Mouse (Mus musculus): Measurements from ENCODE around the gene Gm42372.
"Not testable (repeated sequence)": the region's sequence is repeated elsewhere in the genome, so short reads cannot be mapped to it uniquely, and the experiment has no call there.

Gene Gm42372

DNA sequence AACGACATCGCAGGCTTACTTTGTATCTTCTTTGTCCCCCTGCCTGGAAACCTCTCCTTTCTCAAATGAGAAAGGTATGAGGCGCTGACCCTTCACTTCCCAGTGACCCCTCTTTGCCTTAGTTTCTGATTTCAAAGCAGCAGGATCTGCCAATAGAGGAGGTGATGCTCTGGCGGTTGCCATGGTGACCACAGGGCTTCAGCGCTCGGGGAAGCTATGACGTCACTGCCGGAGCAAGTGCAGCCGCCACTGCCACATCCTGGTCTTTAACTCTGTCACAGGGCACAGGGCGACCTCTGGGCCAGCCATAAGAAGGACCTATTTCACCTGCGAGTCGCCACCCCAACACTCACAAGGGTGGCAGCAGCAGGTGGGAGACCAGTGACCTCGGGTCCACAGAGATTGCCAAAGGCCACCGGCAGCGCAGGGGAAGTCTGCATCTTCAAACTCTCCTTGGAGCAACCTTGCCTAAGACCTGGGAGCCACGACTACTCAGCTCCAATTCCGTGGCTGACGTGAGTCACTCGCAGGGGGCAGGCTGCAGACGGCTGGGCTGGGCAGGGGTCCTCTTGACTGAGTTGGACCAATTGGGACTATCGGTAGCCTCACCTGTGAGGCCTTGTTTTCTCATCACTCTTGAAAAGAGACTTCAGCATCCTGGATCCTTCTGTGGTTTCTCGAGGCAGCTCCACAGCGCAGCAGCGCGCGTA lies at the start of gene Gm42372:
Gene Gm42372, plus strand, starts transcription at position 228 of the 710 bp plus-strand sequence.
- peak; percentile 72 for DNase-seq (ENCODE audit: extremely low spot score, low read depth, low spot score)

DNA sequence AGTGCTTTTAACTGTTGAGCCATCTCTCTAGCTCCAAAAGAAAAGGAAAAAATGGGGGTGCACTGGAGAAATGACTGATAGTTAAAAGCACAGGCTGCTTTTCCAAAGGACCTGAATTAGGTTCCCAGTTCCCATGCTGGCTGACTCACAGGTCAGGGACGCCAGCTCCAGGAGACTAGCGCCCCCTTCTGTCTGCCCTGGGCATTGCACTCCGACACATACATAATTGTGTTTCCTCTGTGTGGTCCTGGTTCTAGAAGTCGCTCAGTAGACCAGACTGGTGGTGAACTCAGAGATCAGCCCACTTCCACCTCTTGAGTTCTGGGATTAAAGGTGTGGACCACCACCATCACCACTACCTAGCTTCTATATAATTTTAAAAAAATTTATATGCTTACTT lies 45.6 kb upstream of the Gm42372 start:
- no peak for DNase-seq (ENCODE audit: extremely low spot score, low read depth, low spot score)

DNA sequence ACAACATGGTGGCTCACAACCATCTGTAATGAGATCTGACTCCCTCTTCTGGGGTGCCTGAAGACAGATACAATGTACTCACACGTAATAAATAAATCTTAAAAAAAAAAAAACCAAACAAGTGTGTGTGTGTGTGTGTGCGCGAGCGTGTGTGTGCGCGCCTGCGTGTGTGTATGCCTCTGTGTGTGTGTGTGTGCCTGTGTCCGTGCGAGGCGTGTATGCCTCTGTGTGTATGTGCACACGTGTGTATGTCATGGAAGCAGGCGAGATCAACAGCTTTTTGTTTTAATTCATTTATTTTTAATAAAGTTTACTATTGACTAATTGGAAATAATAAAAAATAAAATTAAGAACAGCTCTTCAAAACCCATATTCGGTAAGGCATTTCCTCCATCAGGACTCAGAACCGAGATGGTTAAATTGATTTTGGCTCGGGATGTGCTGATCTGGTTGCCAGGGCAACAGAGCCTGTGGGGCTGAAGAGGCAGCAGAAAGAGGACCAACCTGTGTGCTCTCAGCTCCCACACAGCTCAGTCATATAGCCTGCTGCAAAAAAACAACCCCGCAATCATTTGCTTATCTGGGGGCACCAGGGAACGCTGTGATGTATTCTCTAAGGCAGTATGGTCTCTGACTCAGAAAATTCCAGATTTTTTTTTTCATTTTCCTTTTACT lies 44.6 kb upstream of the Gm42372 start:
- DNase-seq (ENCODE audit: extremely low spot score, low read depth, low spot score), result no peak

DNA sequence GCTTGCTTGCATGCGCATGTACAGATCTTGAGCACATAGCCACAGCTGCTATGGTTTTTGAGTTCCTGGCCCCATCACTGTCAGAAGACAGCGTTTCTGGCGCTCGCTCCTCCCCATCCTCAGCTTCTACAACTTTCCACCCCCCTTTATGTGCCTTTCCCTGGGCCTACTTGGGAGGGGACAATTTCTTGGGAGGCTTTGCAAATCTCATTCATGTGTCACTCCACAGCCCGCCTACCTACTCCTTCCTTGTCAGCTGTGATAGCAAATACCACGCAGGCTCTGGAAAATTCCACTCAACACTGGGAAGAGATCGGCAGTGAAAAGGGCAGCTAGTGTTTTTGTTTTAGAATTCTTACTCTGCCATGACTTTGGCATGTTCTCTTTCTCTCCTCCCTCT lies 42.6 kb upstream of the Gm42372 start:
- DNase-seq (ENCODE audit: extremely low spot score, low read depth, low spot score), result no peak

DNA sequence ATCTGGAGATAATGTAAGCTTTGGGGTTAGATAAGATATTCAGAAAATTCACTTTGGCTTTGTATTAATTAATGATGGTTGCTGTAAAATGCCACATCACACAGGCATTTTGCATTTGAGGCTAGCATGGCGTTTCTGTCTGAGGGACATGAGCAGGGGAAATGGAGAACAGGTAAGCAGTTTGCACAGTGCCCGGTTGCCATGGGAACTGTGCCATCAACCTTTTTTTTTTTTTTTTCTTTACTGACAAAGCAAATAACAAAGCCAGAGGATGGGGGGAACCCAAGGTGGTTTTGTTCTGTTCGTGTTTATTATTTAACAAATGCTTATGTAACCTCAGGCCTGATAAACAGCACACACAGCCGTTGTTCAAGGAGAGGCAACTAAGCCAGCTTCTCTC lies 40.0 kb upstream of the Gm42372 start:
- DNase-seq (ENCODE audit: extremely low spot score, low read depth, low spot score), result no peak

DNA sequence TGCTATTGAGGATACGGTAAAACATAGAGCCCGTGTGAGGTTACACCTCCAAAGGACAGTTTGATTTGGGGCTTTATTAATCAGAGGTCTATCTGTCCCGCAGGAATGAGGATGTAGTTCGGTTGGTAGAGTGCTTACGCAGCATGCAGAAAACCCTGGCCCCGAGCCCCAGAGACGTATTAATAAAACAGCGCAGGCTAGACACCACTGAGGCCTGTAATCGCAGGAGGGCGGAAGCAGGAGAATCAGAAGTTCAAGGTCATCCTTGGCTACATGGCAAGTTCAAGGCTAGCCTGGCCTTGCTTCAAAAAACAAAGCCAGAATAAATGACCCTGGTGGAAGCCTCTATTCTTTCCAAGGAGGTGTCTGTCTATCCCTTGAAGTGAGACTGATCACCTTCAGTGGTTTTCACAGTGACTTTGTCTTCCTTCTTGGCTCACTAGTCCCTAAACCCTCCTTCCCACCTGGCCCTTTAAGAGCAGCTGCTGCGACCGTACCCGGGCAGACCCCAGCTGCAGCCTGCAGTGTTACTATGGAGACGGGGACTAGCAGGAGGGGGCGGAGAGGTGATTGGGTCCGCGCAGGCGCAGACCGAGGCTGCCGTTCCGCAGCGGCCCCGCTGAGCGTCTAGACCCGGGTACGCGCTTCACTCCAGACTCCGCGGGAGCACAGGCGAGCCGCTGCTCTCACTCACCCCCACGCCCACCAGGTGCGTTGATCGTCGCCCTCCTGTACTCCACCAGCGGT lies 38.7 kb upstream of the Gm42372 start, which contains the start of gene Pnmal2:
Gene Pnmal2, plus strand, starts transcription at position 622 of the 747 bp plus-strand sequence.
- DNase-seq (ENCODE audit: extremely low spot score, low read depth, low spot score), result peak; percentile 60

DNA sequence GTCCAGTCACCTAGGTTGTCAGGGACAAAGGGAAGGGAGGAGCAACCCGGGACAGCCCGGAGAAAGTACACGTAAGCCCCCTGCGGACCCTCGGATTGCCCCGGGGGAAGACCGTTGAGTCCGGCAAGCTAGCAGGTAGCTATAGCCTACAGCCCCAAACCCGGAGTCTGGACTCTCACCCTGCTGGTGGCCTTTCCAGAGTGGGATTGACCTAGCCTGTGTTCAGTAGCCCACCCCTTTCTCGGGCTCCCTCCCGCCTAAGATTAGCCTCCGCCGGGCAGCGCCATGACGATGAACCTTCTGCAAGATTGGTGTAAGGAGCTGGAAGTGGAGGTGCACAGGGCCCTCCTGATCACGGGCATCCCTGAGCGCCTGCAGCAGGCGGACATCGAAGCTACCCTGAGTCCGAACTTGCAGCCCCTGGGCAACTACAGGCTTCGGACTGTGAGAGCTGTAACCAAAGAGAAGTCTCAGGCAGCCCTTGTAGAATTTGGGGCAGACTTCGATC lies 38.0 kb upstream of the Gm42372 start:
- DNase-seq (ENCODE audit: extremely low spot score, low read depth, low spot score), result no peak

DNA sequence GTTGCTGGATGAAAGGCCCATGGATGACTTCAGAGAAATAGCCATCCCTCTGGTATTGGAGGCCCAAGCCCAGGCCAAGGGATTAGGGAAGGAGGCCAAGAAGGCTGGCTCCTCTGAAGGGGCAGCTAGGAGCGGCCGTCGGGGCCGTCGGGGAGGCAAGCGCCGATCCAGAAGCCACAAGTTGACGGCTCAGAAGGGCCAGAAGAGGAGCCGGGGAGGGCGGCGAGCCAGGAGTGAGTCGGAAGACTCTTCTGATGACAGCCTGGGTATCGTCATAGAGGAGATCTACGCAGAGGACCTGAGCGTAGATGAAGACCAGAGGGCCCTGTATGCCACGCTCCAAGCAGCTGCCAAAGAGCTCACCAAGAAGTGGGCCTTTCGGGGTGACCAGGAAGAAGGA lies 37.5 kb upstream of the Gm42372 start:
- no peak for DNase-seq (ENCODE audit: extremely low spot score, low read depth, low spot score)

DNA sequence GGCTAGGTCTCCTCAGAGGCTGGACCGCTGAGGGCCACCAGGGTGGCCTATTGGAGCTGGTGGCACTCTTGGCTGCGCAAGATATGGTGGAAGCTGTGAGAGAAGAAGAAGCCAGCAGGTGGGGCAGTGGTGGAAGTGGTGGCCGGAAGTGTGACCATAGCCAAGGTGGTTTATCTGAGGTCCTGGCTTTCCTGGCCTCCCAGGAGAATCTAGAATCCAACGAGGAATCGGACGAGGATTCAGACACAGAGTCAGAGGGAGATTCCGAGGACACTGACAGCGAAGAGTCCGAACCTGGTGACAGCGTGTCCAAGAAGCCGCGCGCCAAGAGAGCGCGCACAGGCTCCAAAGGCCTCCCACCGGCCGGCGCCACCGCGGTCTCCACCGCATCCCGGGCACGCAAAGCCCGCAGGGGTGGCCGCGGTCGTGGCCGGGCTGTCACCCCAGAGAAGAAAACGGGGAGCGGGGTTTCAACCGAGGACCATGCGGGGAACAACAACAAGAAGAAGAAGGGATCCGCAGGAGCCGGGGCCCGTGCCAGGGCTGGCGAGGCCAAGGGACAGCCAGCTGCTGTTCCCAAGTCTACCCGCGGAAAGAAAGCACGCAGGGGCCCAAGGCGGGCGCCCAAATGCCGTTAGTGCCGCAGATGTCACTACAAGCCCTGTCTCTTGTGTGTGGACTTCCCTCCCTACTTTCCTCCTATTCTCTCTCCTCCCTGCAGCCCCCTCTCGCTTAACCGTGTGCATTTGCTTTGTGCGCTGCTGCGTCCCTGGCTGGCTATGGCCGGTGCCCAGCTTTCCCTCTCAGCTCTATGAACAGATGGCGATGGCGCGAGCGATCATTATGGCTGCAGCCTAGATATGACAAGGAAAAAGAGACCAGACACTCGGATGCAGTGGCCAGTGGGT lies 36.2 kb upstream of the Gm42372 start:
- no peak for DNase-seq (ENCODE audit: extremely low spot score, low read depth, low spot score)

DNA sequence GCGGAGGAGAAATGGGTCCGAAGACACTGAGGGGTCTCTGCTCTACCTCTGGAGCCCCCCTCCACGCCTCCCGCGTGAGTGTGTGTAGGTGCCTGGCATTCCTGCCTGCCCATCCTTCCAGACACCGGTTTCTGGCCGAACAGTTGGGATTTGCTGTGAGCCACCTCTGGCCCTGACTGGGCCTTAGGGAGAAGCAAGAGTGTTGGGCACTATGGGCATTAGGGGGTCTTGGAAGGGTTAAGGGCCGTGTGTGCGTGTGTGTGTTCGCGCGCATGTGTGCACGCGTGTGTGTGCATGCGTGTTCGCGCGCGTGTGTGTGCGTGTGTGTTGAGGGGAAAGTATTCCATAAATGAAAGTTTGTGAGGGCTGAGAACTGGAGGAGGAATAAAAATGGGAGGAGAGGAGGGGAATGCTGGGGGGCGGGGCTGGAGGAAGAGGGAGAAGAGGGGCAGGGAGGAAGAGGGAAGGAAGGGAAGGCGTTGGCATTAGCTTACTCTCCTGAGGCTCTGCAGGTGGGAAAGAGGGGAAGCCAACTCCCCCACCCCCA lies 35.5 kb upstream of the Gm42372 start:
- DNase-seq (ENCODE audit: extremely low spot score, low read depth, low spot score), result no peak

DNA sequence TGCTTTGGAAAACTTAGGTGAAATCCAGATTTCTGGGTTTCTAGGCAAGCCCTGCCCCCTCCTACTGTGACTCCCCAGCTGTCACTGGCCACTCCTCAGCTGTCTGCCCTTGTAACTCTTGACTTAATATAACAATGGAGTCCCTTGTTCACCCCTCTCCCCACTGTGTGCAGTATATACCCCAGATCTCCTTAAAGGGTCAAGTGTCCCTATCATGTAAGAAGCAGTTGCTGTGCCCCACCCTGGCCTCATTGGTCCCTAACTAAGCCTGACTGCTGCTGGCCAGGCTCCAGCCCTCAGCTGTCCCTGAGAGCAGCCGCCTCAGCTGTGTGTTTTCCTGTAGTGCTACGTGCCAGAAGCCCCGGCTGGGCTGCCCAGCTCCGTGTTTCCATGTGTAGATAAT lies 34.9 kb upstream of the Gm42372 start:
- no peak for DNase-seq (ENCODE audit: extremely low spot score, low read depth, low spot score)

DNA sequence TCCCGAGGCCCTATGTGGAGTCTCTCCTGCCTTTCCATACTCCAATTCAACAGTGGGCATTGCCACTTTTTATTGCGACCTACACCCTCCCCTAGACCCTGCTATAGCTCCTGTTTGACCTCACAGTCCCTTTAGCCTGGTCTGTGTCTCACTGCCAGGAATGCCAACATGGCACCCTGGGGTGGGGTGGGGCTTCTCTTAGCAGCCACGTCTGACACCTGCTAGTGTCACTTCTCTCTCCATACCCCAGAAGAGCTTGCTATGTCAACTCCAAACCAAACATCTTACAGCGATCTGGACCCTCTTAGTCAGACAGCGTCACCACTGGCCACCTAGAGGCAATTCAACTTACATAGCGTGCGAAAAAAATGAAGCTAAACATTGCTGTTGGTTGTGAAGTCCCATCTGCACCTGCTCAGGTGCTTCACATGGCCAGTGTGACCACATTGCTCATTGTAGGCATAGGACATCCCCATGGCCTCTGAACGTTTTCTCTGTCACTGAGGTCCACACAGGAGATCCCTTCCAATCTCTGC lies 33.9 kb upstream of the Gm42372 start:
- no peak for DNase-seq (ENCODE audit: extremely low spot score, low read depth, low spot score)

DNA sequence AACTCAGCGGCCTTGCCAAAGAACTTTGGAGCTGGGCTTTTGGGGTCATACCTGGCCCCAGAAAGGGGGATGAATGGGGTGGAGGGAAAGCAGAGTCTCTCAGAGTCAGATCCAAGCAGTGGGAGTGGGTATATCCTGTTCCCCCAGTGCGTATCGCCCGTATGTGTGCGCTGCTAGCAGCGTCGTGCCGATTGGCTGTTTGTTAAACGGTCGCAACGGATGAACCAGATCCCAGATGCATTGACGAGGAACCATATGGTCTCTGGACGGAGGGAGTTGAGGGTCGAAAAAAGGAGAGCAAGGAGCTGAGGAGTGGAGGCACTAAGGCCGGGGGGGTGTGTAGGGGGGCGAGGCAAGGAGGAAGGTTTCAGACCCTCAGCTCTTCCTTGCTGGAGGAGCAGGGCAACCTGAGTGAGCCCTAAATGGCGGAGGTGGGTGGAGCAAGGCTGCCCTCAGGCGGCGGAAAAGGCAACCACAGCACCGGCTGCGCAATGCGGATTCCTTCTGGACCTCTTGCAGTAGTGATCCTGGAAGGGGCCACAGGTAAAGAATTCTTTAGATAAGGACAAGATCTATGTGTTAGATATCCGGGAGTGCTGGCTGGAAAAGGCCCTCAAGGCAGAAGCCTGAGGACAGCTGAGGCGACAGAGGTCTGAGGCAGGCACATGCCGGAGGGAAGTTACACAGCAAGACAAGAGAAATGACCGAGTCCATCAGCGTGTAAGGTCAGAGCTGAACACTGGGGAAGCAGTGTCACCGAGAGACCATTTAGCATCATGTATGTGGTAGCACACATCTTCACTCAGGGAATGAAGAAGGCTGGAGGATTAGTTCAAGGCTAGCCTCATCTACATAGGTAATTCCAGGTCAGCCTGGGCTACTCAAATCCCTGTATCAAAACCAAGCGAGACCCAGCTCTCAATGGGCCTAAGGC lies 32.7 kb upstream of the Gm42372 start:
- no peak for DNase-seq (ENCODE audit: extremely low spot score, low read depth, low spot score)

DNA sequence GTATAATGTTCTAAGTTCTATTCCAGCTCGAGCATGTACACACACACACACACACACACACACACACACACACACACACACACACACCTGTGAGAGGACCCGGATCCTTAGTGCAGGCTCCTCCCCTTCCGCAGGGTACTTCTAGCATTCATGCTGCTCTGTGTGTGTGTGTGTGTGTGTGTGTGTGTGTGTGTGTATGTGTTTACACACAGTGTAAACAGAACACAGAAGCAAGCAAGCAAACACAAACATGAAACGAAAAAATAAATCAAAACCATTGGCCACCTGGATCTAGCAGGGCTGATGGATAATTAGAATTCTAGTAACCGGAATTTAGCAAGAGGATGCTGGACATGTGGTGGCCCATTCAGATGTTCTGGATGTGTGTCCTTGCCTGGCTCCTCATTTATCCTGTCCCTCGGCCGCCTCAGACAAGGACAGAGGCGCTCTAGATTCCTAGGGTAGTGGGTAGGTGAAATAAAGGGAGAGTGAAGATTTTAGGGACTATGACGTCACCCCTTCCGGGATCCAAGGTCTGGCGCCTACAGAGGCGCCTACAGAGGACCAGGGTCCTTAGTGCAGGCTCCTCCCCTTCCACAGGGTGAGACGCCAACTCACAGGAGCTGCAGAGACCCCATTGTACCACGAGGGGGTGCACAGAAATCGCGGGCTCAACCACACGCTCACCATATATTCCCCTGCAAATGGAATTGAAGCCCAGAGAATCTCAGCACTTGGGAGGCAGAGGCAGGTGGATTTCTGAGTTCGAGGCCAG lies 31.8 kb upstream of the Gm42372 start:
- DNase-seq (ENCODE audit: extremely low spot score, low read depth, low spot score), result no peak

DNA sequence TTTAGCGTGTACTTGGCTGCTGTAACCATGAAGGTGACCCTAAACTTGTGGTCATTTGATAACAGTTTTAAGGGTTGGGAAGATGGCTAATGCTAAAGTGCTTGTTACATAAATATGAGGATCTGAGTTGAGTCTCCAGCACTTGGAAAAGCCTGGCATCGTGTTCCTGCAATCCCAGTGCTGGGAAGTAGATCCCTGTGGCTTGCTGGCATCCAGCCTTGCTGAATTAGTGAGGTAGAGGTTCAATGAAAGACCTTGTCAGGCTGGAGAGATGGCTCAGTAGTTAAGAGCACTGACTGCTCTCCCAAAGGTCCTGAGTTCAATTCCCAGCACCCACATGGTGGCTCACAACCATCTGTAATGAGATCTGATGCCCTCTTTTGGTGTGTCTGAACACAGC lies 29.1 kb upstream of the Gm42372 start:
- not testable (repeated sequence) for DNase-seq (ENCODE audit: extremely low spot score, low read depth, low spot score)

DNA sequence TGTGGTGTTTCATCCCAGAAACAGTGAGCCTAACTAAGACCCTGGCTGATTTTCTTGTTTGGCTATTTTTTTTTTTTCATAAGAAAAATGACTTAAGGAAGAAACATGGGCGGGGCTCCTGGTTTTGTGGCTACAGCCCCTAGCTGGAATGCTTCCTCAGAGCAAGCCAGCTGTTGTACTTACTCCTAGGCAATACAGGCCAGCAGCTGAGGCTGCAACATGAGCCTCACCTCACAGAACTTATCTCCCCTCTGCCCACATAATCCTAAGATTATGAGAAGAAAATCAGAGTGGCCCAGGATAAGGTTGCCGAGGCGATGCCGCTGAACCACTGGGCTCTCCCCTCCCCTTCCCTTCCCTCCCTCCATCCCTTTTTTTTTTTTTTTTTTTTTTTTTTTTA lies 27.2 kb upstream of the Gm42372 start:
- no peak for DNase-seq (ENCODE audit: extremely low spot score, low read depth, low spot score)

DNA sequence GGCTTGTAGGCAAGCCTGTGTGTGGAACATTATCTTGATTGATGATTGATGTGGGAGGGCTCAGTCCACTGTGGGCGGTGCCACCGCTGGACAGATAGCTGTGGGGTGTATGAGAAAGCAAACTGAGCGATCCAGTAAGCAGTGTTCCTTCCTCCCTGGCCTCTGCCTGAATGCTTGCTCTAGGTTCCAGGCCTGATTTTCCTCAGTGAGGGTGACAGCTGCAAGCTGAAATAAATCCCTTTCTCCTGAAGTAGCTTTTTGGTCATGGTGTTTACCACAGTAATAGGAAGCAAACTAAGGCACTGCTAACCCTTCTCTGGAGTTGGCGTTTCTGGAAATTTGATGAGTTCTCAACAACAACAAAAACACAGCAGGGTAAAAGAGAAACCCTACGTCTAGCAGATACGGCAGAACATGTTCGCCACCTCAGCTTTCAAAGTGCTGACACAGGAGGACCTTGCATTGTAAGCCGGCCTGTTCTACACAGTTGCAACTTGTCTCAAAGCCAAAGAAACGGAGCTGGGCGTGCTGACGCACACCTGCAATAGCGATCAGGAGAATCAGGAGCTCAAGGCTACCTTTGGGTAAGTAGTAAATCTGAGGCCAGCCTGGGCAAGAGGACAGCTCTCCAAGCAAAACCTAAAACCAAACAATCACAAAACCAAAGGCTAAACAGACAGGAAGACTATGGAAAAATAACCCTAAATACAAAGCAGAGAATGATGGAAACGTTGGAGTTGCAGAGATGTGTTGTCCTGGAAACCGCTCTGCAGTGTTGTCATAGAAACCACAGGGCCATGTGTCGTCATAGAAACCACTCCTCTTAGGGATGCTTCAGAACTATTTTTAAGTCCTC lies 26.2 kb upstream of the Gm42372 start:
- DNase-seq (ENCODE audit: extremely low spot score, low read depth, low spot score), result no peak

Measured in hindlimb bud, embryonic 11.5 days (tissue).